ENCODE assay signal across 9 mouse cellular contexts in genomic region chr6:5443104-5443863, GRCm38 (mm10). TPM values are rescaled to one million over a fixed set of nuclear protein-coding genes. Genes with fewer than 3 reads are reported as not detected.
A peak's percentile ranks its signal among the peaks of the same experiment; 100 is the strongest.
DNase-seq lines count a peak whose midpoint lies in the region; ATAC-seq and TF ChIP-seq lines count a peak whose summit lies in the region.
"Had no signal": no experiment of that assay in that cellular context is flagged by ENCODE, and none has a peak within 500 bp of the region (broad histone marks: within the 10 kb centered on the region; RNA-seq: fewer than 3 reads in every experiment).

No protein-coding gene starts in this region.

- 29% methylated on average over 13 of the region's 13 CpGs for WGBS in forebrain, embryonic 14.5 days
- WGBS in hindbrain, postnatal 0 days = 24% methylated on average over 13 of the region's 13 CpGs
- 44% methylated on average over 13 of the region's 13 CpGs for WGBS in neural tube, embryonic 13.5 days

- H3K4me2 ChIP-seq in forebrain, embryonic 14.5 days (ENCODE audit: low read length) = peak overlapping the region; percentile 23; the same call in 1 of the 2 replicates
- H3K4me2 ChIP-seq in hindbrain, postnatal 0 days (ENCODE audit: low read depth, low read length) = peak overlapping the region; percentile 39
- H3K4me2 ChIP-seq in neural tube, embryonic 13.5 days = peak overlapping the region; percentile 21; the same call in 1 of the 2 replicates

- no peak overlapping the region for H3K9ac ChIP-seq in forebrain, embryonic 14.5 days (ENCODE audit: low read length)
- no peak overlapping the region for H3K9ac ChIP-seq in hindbrain, postnatal 0 days (replicated peaks; ENCODE audit: low read length)
- H3K9ac ChIP-seq in neural tube, embryonic 13.5 days = no peak overlapping the region

- no peaks in the 10 kb centered on the region for H3K9me3 ChIP-seq in forebrain, embryonic 14.5 days (replicated peaks; ENCODE audit: control insufficient read depth, low read length)
- no peaks in the 10 kb centered on the region for H3K9me3 ChIP-seq in hindbrain, postnatal 0 days (ENCODE audit: low read length)
- no peaks in the 10 kb centered on the region for H3K9me3 ChIP-seq in neural tube, embryonic 13.5 days

- intact Hi-C loops in left cerebral cortex, postnatal 36 days (cut with DNase I) = no loop called here

- no peak overlapping the region for H3K27ac ChIP-seq in forebrain, embryonic 14.5 days (ENCODE audit: low read depth, low read length)
- peak overlapping the region; percentile 22; the same call in 1 of the 2 replicates for H3K27ac ChIP-seq in hindbrain, postnatal 0 days
- H3K27ac ChIP-seq in neural tube, embryonic 13.5 days (replicated peaks) = no peak overlapping the region

- ATAC-seq in forebrain, embryonic 14.5 days = 0 out of 2 replicates have a peak, but pooled peaks have one; percentile 27
- peak; percentile 67; the same call in 1 of the 2 replicates for ATAC-seq in hindbrain, postnatal 0 days
- no peak for ATAC-seq in neural tube, embryonic 13.5 days (ENCODE audit: low read depth)

- peaks cover 14% of the 10 kb centered on the region for H3K4me1 ChIP-seq in forebrain, embryonic 14.5 days (ENCODE audit: control insufficient read depth, insufficient read depth, low read length)
- H3K4me1 ChIP-seq in hindbrain, postnatal 0 days (ENCODE audit: insufficient read depth, low read length) = peaks cover 3% of the 10 kb centered on the region; the same call in 1 of the 2 replicates
- peaks cover 17% of the 10 kb centered on the region; the same call in 1 of the 2 replicates for H3K4me1 ChIP-seq in neural tube, embryonic 13.5 days (replicated peaks)

- H3K27me3 ChIP-seq in forebrain, embryonic 14.5 days (replicated peaks; ENCODE audit: control insufficient read depth, insufficient read depth, low read length) = no peaks in the 10 kb centered on the region
- no peaks in the 10 kb centered on the region for H3K27me3 ChIP-seq in hindbrain, postnatal 0 days (ENCODE audit: insufficient read depth, low read length)
- no peaks in the 10 kb centered on the region for H3K27me3 ChIP-seq in neural tube, embryonic 13.5 days

- TF ChIP-seq CTCF in hindbrain, postnatal 0 days (IDR thresholded peaks at IDR 0.05; ENCODE audit: low read depth) = no peak

- H3K4me3 ChIP-seq in forebrain, embryonic 14.5 days (ENCODE audit: low read depth, low read length) = no peak overlapping the region
- H3K4me3 ChIP-seq in hindbrain, postnatal 0 days (ENCODE audit: low read length) = no peak overlapping the region
- H3K4me3 ChIP-seq in neural tube, embryonic 13.5 days = no peak overlapping the region

- no peaks in the 10 kb centered on the region for H3K36me3 ChIP-seq in forebrain, embryonic 14.5 days (ENCODE audit: control insufficient read depth, insufficient read depth, low read length)
- no peaks in the 10 kb centered on the region for H3K36me3 ChIP-seq in hindbrain, postnatal 0 days (ENCODE audit: insufficient read depth, low read length)
- H3K36me3 ChIP-seq in neural tube, embryonic 13.5 days = no peaks in the 10 kb centered on the region

- DNase-seq in urinary bladder, adult 18-20 months (ENCODE audit: low spot score in 2 of 2) = peak; percentile 15 to 31
- DNase-seq in urinary bladder, postnatal 10 days (ENCODE audit: low spot score) = no peak
- peak; percentile 33 for DNase-seq in forebrain, embryonic 14.5 days (ENCODE audit: low spot score)
- DNase-seq in hindbrain, postnatal 0 days (ENCODE audit: low spot score) = peak; percentile 60
- DNase-seq in left cerebral cortex, postnatal 36 days (ENCODE audit: low spot score in 2 of 2) = peak; percentile 61 to 66
- no peak for DNase-seq in cerebellum, adult 9-11 months
- no peak for DNase-seq in B cell, adult 2 months

RNA-seq across cellular contexts. Expression of gene Pdk4, which starts 52.8 kb away (rescaled TPM):
- 1.2 and 2.7 TPM in 2 replicates for polyA plus RNA-seq in forebrain, embryonic 14.5 days (2014; fragmentation: Nextera tagmentation; extraction: Ambion mirVana)
- total RNA-seq in hindbrain, postnatal 0 days (2014; rRNA removed) = 1.8 and 4.7 TPM in 2 replicates
- 2.5 and 4.5 TPM in 2 replicates for polyA plus RNA-seq in hindbrain, postnatal 0 days (2015; fragmentation: Nextera tagmentation; extraction: Ambion mirVana)
- 10 to 100 TPM in 1 of 2 experiments, 1 to 10 TPM in 1; 9.4 to 10.4 TPM for total RNA-seq in left cerebral cortex, postnatal 36 days (2021)
- polyA plus RNA-seq in neural tube, embryonic 13.5 days (2015; fragmentation: Nextera tagmentation; extraction: Ambion mirVana) = 0.92 and 1.4 TPM in 2 replicates
- total RNA-seq: common myeloid progenitor, adult 5-6 weeks had no signal

Comparison
In these comparisons a context has a peak if more than half of its experiments do, and no peak if none do; other contexts are left out.
1. DNase-seq: peak in urinary bladder, adult 18-20 months (2 of 2), forebrain, embryonic 14.5 days (single experiment), hindbrain, postnatal 0 days (single experiment) and left cerebral cortex, postnatal 36 days (2 of 2); none in urinary bladder, postnatal 10 days (single experiment), cerebellum, adult 9-11 months (single experiment) and B cell, adult 2 months (0 of 2).
2. Peak in every context shown above with its lines, with median percentiles within 50 percentile points of each other: H3K4me2 ChIP-seq.